Mouse (Mus musculus) cerebral cortex, adult 2 months (tissue): Measurements from ENCODE around the gene Chpf.

Experiments
- WGBS: fragments of 180-500 bp; shearing (Covaris S2); methylation state at CpG from one replicate; pipeline ENCODE4 v1.1.7; 2018; 5-methylcytosine and 5-hydroxymethylcytosine counted together

Gene Chpf

GRCm38 (mm10) chr1:75442171-75442570 is 36.9 kb downstream of the Chpf start:
- WGBS = 86% methylated on average over 9 of the region's 9 CpGs

GRCm38 (mm10) chr1:75441471-75441996 is 37.6 kb downstream of the Chpf start:
- 93% methylated on average over 15 of the region's 15 CpGs for WGBS

- 91% methylated on average over 7 of the region's 7 CpGs for WGBS
Measured at GRCm38 (mm10) chr1:75440661-75441060, 38.4 kb downstream of the Chpf start.

- WGBS = 84% methylated on average over 9 of the region's 9 CpGs
Measured at GRCm38 (mm10) chr1:75438782-75439181, 40.3 kb downstream of the Chpf start.

- WGBS = 5% methylated on average over 28 of the region's 28 CpGs
Measured at GRCm38 (mm10) chr1:75435475-75436328, 43.4 kb downstream of the Chpf start, which contains the start of gene Gmppa. Gene Gmppa (plus strand): TSS chr1:75435930.

GRCm38 (mm10) chr1:75425796-75426471 is 53.2 kb downstream of the Chpf start:
- WGBS = 37% methylated on average over 10 of the region's 10 CpGs
